Mouse (Mus musculus): ENCODE data around the gene Nkain4.

The Nkain4 gene

DNA sequence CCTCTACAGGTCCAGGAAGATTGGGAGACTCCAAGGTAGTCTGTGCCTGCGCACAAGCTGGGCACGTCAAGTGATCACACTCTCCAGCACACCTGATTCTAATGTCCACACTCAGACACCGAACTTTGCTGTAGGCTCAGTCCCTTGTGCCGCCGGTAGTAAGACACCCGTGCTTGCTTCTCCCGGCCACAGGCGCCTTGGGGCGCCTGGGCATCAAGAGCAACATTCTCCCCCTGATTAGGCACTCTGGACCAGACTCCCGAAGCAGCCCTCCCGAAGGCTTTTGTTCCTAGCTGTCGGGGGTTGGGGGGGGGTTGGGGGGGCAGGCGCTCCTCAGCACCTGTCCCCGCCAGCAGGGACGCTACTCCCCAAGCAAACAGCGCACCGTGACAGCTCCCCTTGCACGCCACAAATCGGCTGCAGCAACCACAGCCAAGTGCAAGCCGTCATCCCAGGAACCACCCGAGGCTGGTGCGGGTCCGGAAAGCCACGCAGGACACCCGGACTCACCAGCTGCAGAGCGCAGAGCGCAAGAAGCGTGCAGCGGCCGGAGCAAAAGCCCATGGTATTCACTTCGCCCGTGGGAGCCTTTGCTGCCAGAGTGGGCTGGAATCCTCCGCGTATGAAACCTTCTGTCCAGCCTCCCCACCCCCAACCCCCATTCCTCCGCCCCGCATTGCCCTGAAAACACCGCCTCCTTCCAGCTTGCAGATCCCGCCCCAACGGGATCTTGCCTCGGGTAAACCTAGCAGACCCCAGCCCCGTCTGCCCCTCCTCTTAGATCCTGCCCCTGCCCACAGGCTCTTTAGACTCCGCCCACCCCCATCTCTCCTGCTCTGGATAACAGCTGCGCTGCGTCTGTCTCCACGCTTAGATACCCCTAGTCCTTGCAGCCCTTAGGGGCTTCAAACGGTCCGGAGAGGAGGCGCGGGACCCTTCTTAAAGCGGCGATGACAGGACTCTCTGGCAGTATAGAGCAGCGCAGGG, at the start of gene Nkain4:
Gene Nkain4, minus strand, starts transcription at position 639 of the 987 bp plus-strand sequence.
- peak; percentile 73; the same call in 1 of the 2 replicates for ATAC-seq (ENCODE audit: insufficient number of reproducible peaks, low FRiP score, low TSS enrichment)

DNA sequence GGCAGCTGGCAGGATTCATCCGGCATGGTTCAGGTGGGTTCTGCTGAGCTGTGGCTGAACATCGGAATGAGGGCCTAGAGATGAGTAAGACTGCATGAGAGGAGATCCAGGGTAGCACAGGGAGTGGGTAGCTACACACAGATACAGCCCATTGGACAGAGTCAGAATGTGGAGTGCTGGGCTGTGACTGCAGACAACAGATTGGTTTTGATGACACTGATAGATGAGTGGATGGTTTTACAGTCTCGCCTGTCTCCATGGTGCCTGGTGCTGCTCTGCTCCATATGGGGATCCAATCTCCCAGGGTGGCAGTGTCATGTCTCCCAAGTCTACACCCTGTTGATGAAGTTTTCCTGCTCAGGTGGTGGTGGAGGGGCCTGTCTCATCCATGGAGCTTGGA, 42.4 kb upstream of the Nkain4 start:
- no peak for ATAC-seq (ENCODE audit: insufficient number of reproducible peaks, low FRiP score, low TSS enrichment)

DNA sequence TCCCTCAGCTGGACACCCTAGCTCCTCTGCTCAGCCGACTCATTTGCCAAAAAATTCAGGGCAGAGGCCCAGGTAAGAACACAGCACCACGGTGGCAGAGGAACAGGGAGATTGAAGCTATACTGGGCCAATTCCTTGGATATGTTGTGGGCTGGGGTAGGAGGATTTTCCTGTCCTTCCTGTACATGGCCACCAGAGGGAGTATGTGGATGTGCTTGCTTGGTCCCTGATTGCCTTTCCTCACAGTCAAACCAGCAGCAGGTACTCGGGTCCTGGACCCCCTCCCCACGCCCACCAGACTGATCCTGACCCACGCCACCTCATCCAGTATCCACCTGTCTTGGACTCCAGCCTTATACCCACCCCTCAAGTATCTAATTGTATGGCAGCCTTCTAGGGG, 41.9 kb upstream of the Nkain4 start:
- ATAC-seq (ENCODE audit: insufficient number of reproducible peaks, low FRiP score, low TSS enrichment), result 0 out of 2 replicates have a peak, but pooled peaks have one; percentile 53

- ATAC-seq (ENCODE audit: insufficient number of reproducible peaks, low FRiP score, low TSS enrichment), result no peak
Observed at GRCm38 (mm10) chr2:180995457-180995856, 41.0 kb upstream of the Nkain4 start.

DNA sequence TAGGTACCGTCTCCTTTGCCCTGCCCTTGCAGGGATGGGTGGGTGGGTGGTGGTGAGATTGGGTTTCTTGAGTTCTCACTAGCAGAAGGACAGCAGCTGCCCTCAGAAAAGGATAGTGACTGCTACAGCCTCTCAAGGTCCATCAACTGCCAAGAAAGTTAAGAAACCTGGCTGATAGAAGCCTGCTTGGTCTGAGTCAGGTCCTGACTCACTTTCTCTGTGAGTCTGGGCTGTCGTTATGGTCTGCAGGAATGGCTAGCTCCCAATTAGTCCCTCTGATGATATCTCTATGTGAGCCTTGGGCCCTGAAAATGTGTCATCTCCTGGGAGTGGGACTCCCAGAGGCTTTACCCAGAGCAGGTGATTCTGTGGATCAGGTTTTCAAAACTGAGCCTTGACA, 39.9 kb upstream of the Nkain4 start:
- no peak for ATAC-seq (ENCODE audit: insufficient number of reproducible peaks, low FRiP score, low TSS enrichment)

DNA sequence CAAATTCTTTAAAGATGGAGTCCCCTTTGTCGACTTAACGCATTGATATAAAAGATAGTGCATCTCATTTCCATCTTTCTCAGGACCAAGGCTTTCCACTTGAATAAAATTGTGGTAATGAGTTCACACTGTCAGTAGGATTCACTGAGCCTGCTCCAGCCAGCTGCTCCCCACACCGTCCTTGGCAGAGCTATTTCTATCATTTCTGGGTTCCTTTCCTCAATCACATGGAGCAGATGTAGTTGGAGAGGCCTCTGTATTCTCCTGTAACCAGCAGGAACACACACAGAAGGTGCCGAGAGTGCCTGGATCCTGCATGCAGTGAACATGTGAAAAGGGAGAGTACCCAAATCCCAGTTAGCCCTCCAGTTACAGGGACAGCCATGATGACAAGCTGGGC, 35.8 kb upstream of the Nkain4 start:
- ATAC-seq (ENCODE audit: insufficient number of reproducible peaks, low FRiP score, low TSS enrichment), result no peak

- no peak for ATAC-seq (ENCODE audit: insufficient number of reproducible peaks, low FRiP score, low TSS enrichment)
Observed at GRCm38 (mm10) chr2:180988948-180989347, 34.4 kb upstream of the Nkain4 start.

- no peak for ATAC-seq (ENCODE audit: insufficient number of reproducible peaks, low FRiP score, low TSS enrichment)
Observed at GRCm38 (mm10) chr2:180988347-180988913, 33.9 kb upstream of the Nkain4 start.

DNA sequence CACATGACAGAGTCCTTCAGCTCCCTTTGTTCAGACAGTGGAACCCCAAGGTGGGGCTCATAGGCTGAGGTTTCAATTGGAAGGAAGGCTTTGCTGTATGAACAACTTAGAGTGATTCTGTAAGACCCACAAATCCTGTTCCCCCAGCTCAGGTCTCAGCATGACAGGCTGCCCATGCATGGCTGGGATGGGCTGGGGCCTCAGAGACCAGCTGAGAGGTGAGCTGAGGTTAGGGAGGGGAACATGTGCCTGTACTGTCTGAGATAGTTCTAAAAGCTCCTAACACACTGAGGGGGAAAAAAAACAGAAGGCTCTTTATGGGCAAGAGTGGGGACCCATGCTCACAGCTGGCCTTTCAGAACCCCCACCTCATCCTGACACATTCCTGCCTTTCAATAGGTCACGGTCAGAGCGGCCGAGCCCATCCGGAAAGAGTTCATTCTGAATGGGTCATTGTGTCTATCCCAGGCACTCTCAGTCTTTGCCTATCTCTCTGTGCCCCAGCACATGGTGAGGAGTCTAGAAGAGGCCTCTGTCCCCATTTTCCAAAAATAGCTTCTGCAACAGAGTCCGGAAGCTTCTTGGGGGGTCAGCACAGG, 33.0 kb upstream of the Nkain4 start:
- no peak for ATAC-seq (ENCODE audit: insufficient number of reproducible peaks, low FRiP score, low TSS enrichment)

DNA sequence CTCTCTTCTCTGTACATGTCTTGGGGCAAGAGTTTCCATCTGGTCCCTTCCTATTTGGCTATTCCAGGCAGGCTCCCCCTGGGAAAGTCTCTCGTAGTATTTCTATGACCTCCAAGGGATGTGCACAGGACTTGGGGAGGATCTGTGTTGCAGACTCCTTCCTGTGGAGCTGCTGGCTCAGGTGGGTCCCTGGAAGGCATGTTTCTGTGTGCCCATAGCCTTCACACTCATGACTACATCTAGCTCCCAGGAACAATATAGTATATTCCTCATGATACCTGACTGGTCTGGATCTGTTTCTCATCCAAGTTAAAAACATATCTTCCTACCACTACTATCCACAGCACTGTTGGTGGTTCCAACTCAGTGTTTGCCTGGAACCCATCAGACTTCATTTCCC, 32.5 kb upstream of the Nkain4 start:
- ATAC-seq (ENCODE audit: insufficient number of reproducible peaks, low FRiP score, low TSS enrichment), result no peak

GRCm38 (mm10) chr2:180986449-180986848, 31.9 kb upstream of the Nkain4 start, which contains the start of gene Col20a1:
Gene Col20a1, plus strand, starts transcription at chr2:180986535.
- no peak for ATAC-seq (ENCODE audit: insufficient number of reproducible peaks, low FRiP score, low TSS enrichment)

GRCm38 (mm10) chr2:180985635-180986034, 31.1 kb upstream of the Nkain4 start:
- ATAC-seq (ENCODE audit: insufficient number of reproducible peaks, low FRiP score, low TSS enrichment), result no peak

- ATAC-seq (ENCODE audit: insufficient number of reproducible peaks, low FRiP score, low TSS enrichment), result no peak
Observed at GRCm38 (mm10) chr2:180981133-180981532, 26.6 kb upstream of the Nkain4 start.

GRCm38 (mm10) chr2:180967010-180967763, 12.7 kb upstream of the Nkain4 start, which contains the start of gene Arfgap1:
Gene Arfgap1, plus strand, starts transcription at chr2:180967225.
- ATAC-seq (ENCODE audit: insufficient number of reproducible peaks, low FRiP score, low TSS enrichment), result peak; percentile 88

DNA sequence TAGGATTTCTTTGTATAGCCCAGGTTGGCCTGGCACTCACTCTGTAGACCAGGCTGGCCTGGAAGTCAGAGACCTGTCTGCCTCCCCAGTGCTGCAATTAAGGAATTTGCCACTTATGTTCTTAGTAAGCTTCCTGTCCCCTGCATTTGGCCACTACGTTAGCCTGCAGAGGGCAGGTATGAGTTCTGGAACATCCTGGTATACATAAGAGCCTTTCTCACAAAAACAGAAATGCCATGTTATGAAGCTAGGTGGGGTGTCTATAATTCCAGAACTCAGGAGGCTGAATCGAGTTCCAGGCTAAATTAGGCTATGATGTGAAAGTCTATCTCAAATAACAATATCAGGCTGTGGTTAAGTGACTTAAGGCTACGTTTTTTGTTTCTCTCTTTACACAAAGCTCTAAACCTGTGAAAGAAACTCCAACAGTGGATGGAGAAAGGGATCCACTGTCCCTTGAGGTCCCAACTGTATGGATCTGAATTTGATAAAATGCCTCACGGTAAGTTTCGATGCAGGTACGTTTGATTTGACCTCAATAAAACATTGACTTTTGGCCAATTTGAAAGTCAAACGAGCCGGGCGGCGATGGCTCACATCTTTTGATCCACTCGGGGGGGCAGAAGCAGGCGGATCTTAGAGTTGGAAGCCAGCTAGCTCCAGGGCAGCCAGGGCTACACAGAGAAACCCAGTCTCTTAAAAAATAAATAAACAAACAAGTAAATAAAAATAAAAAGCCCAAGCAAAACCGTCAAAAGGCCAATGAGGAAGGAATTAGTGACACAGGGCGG, 11.8 kb upstream of the Nkain4 start:
- no peak for ATAC-seq (ENCODE audit: insufficient number of reproducible peaks, low FRiP score, low TSS enrichment)

DNA sequence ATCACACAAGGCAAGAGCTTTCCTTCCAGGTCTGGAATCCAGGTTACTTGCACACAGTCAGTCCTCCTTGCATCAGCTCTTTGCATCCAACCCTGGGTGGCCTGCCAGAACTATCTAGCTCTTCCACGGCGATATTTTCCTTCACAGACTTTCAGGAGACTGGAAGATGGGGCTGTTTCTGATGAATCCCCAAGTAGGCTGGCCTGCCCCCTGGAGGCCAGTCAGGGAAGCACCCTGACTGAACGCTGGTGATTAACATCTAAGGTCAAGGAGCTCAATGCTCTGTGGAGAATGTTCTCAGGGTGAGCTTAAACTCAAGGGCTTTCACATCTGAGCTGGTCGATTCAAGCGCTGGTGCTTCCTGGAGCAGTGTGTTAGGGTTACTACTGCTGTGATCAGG, 9.5 kb upstream of the Nkain4 start:
- 0 out of 2 replicates have a peak, but pooled peaks have one; percentile 51 for ATAC-seq (ENCODE audit: insufficient number of reproducible peaks, low FRiP score, low TSS enrichment)

GRCm38 (mm10) chr2:180962616-180963308, 8.3 kb upstream of the Nkain4 start:
- ATAC-seq (ENCODE audit: insufficient number of reproducible peaks, low FRiP score, low TSS enrichment), result no peak

DNA sequence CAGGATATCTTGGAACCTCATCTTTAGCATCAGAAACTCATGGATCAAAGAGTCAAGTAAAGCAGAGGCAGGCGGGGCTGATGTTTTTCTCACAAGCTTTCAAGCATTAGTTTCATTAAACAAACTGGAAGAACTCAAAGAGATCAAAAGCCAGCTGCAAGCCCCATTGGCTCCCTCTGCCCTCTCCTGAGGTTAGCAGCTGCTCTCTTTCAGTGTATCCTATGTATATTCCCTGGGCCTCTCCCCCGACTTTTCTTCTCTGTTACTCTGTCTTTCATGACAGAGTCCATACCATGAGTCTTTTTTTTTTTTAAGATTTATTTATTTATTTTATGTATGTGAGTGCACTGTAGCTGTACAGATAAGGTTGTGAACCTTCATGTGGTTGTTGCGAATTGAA, 5.7 kb upstream of the Nkain4 start:
- ATAC-seq (ENCODE audit: insufficient number of reproducible peaks, low FRiP score, low TSS enrichment), result no peak

- no peak for ATAC-seq (ENCODE audit: insufficient number of reproducible peaks, low FRiP score, low TSS enrichment)
Observed at GRCm38 (mm10) chr2:180959605-180960004, 5.1 kb upstream of the Nkain4 start.

Data from cerebellum, adult (tissue).